Mouse (Mus musculus): ENCODE measurements around the gene Cux2. TPM values are rescaled to one million over a fixed set of nuclear protein-coding genes. Genes with fewer than 3 reads are reported as not detected.

The Cux2 gene
- polyA plus RNA-seq, 1 experiment from 2014 or later = 2.7 TPM

- Histone ChIP-seq H3K4me2 (no peak overlapping the region), H3K4me1 (no peaks in the 10 kb centered on the region), H3K36me3 (peaks cover 7% of the 10 kb centered on the region; the same call in 1 of the 2 replicates), H3K9ac (no peak overlapping the region), H3K9me3 (replicated peaks) (no peaks in the 10 kb centered on the region), H3K27ac (no peak overlapping the region), H3K27me3 (replicated peaks) (peaks cover 10% of the 10 kb centered on the region; the same call in 1 of the 2 replicates), H3K4me3 (no peak overlapping the region)
- WGBS (ENCODE audit: insufficient replicate concordance) = 78% methylated on average over 12 of the region's 12 CpGs
- no peak for ATAC-seq
These were observed 173.0 kb downstream of the Cux2 start for GRCm38 (mm10) chr5:121876901-121877300.

DNA sequence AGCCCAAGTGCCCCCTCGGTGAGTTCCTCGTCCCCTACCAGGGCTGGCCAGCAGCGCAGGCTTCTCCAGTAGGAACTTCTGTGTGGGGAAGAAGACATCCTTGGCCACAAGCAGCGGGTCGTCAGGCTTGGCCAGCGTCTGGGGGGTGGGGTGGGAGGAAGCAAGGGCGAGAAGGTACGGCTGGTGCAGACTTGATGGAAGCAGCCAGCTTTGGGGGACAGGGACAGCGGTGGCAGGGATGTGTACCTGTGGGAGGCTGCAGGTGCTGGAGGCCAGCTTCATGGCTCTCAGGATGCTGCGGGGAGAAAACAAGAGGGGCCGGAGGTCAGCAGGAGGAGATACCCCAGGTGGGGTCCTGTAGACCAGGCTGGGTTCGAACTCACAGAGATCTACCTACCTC is 174.9 kb downstream of the Cux2 start:
- 70% methylated on average over 12 of the region's 12 CpGs for WGBS (ENCODE audit: insufficient replicate concordance)
- Histone ChIP-seq H3K36me3 (peaks cover 7% of the 10 kb centered on the region; the same call in 1 of the 2 replicates), H3K4me3 (no peak overlapping the region), H3K4me1 (no peaks in the 10 kb centered on the region), H3K27ac (no peak overlapping the region), H3K27me3 (replicated peaks) (peaks cover 10% of the 10 kb centered on the region; the same call in 1 of the 2 replicates), H3K4me2 (no peak overlapping the region), H3K9ac (no peak overlapping the region), H3K9me3 (replicated peaks) (no peaks in the 10 kb centered on the region)
- no peak for ATAC-seq

DNA sequence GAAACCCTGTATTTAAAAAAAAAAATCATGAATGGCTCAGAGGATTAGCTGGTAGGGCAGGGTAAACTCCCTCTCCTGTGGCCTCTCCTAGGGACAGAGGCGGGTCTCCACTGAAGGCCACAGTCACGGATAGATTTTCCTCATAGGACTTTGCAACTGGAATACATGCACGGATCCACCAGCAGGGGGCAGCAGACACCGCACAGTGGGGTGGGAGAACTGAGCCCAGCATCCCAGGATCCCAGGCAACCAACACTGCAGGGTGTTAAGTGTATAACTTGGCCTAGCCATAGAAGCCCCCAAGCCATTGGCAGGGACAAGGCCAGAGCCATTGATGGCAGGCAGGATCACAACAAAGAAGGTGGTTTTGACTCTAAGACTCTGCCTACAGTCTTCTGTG is 177.7 kb downstream of the Cux2 start:
- no peak overlapping the region for H3K9ac ChIP-seq
- H3K4me2 ChIP-seq = no peak overlapping the region
- no peaks in the 10 kb centered on the region for H3K9me3 ChIP-seq (replicated peaks)
- ATAC-seq = no peak
- no peaks in the 10 kb centered on the region for H3K4me1 ChIP-seq
- peaks cover 10% of the 10 kb centered on the region; the same call in 1 of the 2 replicates for H3K27me3 ChIP-seq (replicated peaks)
- H3K36me3 ChIP-seq = peaks cover 11% of the 10 kb centered on the region; the same call in 1 of the 2 replicates
- no peak overlapping the region for H3K27ac ChIP-seq
- no peak overlapping the region for H3K4me3 ChIP-seq
- WGBS (ENCODE audit: insufficient replicate concordance) = 17% methylated on average over 4 of the region's 4 CpGs

- Histone ChIP-seq H3K27ac (no peak overlapping the region), H3K9ac (no peak overlapping the region), H3K4me2 (no peak overlapping the region), H3K9me3 (replicated peaks) (no peaks in the 10 kb centered on the region), H3K27me3 (replicated peaks) (peaks cover 10% of the 10 kb centered on the region), H3K4me3 (no peak overlapping the region), H3K36me3 (peaks cover 8% of the 10 kb centered on the region; the same call in 1 of the 2 replicates), H3K4me1 (no peaks in the 10 kb centered on the region)
- no peak for ATAC-seq
- WGBS (ENCODE audit: insufficient replicate concordance) = 79% methylated on average over 13 of the region's 13 CpGs
These were observed 178.3 kb downstream of the Cux2 start for GRCm38 (mm10) chr5:121871515-121872030.

DNA sequence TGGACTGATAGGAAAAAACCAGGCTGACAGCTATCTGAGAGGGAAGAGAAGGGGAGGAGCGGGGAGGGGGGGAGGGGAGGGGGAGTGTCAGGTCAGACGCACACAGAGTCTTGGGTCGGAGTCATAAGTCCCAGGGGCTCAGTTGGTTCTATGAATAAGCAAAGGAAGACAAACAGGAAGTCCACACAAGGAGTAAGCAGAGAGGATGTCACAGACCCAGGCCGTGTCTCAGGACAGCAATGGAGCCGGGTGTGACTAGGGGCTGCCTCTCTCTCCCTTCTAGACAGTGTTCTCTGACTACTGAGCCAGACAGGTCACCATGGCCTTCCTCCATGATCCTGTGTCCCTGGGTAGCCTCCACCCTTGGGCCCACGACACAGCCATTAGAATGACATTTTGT is 179.1 kb downstream of the Cux2 start:
- no peak for ATAC-seq
- Histone ChIP-seq H3K27ac (no peak overlapping the region), H3K4me3 (no peak overlapping the region), H3K27me3 (replicated peaks) (peaks cover 10% of the 10 kb centered on the region), H3K4me2 (no peak overlapping the region), H3K9ac (no peak overlapping the region), H3K9me3 (replicated peaks) (no peaks in the 10 kb centered on the region), H3K4me1 (no peaks in the 10 kb centered on the region), H3K36me3 (0 out of 2 replicates have a peak, but pooled peaks cover 4% of the 10 kb centered on the region)
- 30% methylated on average over 6 of the region's 6 CpGs for WGBS (ENCODE audit: insufficient replicate concordance)

GRCm38 (mm10) chr5:121867963-121868362 is 181.9 kb downstream of the Cux2 start:
- Histone ChIP-seq H3K4me2 (no peak overlapping the region), H3K4me1 (peaks cover 4% of the 10 kb centered on the region; the same call in 1 of the 2 replicates), H3K36me3 (0 out of 2 replicates have a peak, but pooled peaks cover 4% of the 10 kb centered on the region), H3K27ac (no peak overlapping the region), H3K27me3 (replicated peaks) (no peaks in the 10 kb centered on the region; the same call in none of the 2 replicates), H3K9ac (no peak overlapping the region), H3K9me3 (replicated peaks) (no peaks in the 10 kb centered on the region), H3K4me3 (no peak overlapping the region)
- 56% methylated on average over 5 of the region's 5 CpGs for WGBS (ENCODE audit: insufficient replicate concordance)
- ATAC-seq = no peak

GRCm38 (mm10) chr5:121864330-121864729 is 185.6 kb downstream of the Cux2 start:
- WGBS (ENCODE audit: insufficient replicate concordance) = 18% methylated on average over 8 of the region's 11 CpGs
- ATAC-seq = no peak
- 0 out of 2 replicates have a peak, but pooled peaks cover 3% of the 10 kb centered on the region for H3K9me3 ChIP-seq (replicated peaks)
- H3K9ac ChIP-seq = no peak overlapping the region
- no peak overlapping the region for H3K27ac ChIP-seq
- no peaks in the 10 kb centered on the region; the same call in none of the 2 replicates for H3K27me3 ChIP-seq (replicated peaks)
- H3K4me1 ChIP-seq = peaks cover 4% of the 10 kb centered on the region; the same call in 1 of the 2 replicates
- peak overlapping the region; percentile 44 for H3K4me2 ChIP-seq
- peaks cover 14% of the 10 kb centered on the region; the same call in 1 of the 2 replicates for H3K36me3 ChIP-seq
- H3K4me3 ChIP-seq = no peak overlapping the region

DNA sequence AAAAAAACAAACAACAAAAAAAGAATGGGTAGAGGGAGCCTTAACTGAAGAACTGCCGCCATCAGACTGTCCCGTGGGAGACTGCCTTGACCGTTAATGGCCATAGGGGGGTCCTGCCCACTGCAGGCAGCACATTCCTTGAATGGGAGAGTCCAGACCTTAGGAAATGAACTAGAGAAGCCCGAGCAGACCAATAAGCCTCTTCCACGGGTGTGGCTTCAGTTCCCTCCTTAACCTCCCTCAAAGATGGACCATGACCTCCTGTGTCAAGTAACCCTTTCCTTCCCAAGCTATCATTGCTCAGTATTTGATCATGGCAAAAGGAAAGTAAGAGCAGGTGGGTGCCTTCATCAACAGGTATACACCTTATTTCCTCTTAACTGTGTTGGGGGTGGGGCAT is 187.9 kb downstream of the Cux2 start:
- Histone ChIP-seq H3K9me3 (replicated peaks) (0 out of 2 replicates have a peak, but pooled peaks cover 3% of the 10 kb centered on the region), H3K4me3 (no peak overlapping the region), H3K9ac (no peak overlapping the region), H3K36me3 (peaks cover 12% of the 10 kb centered on the region; the same call in 1 of the 2 replicates), H3K4me2 (no peak overlapping the region), H3K4me1 (peaks cover 4% of the 10 kb centered on the region; the same call in 1 of the 2 replicates), H3K27ac (no peak overlapping the region), H3K27me3 (replicated peaks) (no peaks in the 10 kb centered on the region; the same call in none of the 2 replicates)
- 50% methylated on average over 5 of the region's 5 CpGs for WGBS (ENCODE audit: insufficient replicate concordance)
- no peak for ATAC-seq

- Histone ChIP-seq H3K4me1 (peaks cover 3% of the 10 kb centered on the region; the same call in 1 of the 2 replicates), H3K27me3 (replicated peaks) (no peaks in the 10 kb centered on the region; the same call in 1 of the 2 replicates), H3K9ac (no peak overlapping the region), H3K36me3 (peaks cover 18% of the 10 kb centered on the region), H3K4me2 (no peak overlapping the region), H3K4me3 (no peak overlapping the region), H3K9me3 (replicated peaks) (0 out of 2 replicates have a peak, but pooled peaks cover 3% of the 10 kb centered on the region), H3K27ac (no peak overlapping the region)
- ATAC-seq = no peak
- 71% methylated on average over 12 of the region's 12 CpGs for WGBS (ENCODE audit: insufficient replicate concordance)
These were observed 191.5 kb downstream of the Cux2 start for GRCm38 (mm10) chr5:121858427-121858826.

GRCm38 (mm10) chr5:121856740-121857139 is 193.2 kb downstream of the Cux2 start:
- Histone ChIP-seq H3K27ac (no peak overlapping the region), H3K9me3 (replicated peaks) (0 out of 2 replicates have a peak, but pooled peaks cover 3% of the 10 kb centered on the region), H3K36me3 (peaks cover 35% of the 10 kb centered on the region), H3K4me2 (no peak overlapping the region), H3K4me1 (peaks cover 3% of the 10 kb centered on the region; the same call in 1 of the 2 replicates), H3K9ac (no peak overlapping the region), H3K4me3 (no peak overlapping the region), H3K27me3 (replicated peaks) (no peaks in the 10 kb centered on the region)
- 69% methylated on average over 11 of the region's 11 CpGs for WGBS (ENCODE audit: insufficient replicate concordance)
- ATAC-seq = no peak

DNA sequence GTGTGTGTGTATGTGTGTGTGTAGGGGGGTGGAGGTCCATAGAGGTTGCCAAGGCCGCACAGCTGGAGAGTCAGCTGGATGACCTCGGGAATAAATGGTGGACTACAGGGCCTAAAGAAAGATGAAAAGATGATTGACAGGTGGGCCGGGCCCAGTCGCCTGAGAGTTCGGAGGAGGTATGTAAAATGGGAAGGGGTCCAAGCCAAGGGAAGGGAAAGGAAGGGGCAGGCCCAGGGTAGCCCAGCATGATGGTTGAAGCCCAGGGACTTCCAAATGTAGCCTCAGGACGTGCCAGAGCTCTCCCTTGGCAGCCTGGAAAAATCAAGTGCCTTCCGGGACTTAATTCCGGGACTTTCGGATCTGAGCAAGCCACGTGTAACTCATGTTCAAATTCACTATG is 195.1 kb downstream of the Cux2 start:
- H3K9me3 ChIP-seq (replicated peaks) = no peaks in the 10 kb centered on the region
- WGBS (ENCODE audit: insufficient replicate concordance) = 81% methylated on average over 10 of the region's 10 CpGs
- no peak overlapping the region for H3K4me3 ChIP-seq
- no peak overlapping the region for H3K4me2 ChIP-seq
- peaks cover 15% of the 10 kb centered on the region for H3K4me1 ChIP-seq
- no peaks in the 10 kb centered on the region for H3K27me3 ChIP-seq (replicated peaks)
- no peak for ATAC-seq
- peaks cover 25% of the 10 kb centered on the region for H3K36me3 ChIP-seq
- H3K27ac ChIP-seq = no peak overlapping the region
- no peak overlapping the region for H3K9ac ChIP-seq

GRCm38 (mm10) chr5:121853368-121854051 is 196.4 kb downstream of the Cux2 start:
- Histone ChIP-seq H3K4me1 (peaks cover 22% of the 10 kb centered on the region), H3K4me2 (no peak overlapping the region), H3K27ac (peak overlapping the region; percentile 27; the same call in 1 of the 2 replicates), H3K9me3 (replicated peaks) (no peaks in the 10 kb centered on the region), H3K9ac (no peak overlapping the region), H3K27me3 (replicated peaks) (no peaks in the 10 kb centered on the region), H3K36me3 (peaks cover 25% of the 10 kb centered on the region), H3K4me3 (no peak overlapping the region)
- ATAC-seq = peak; percentile 43
- 78% methylated on average over 9 of the region's 9 CpGs for WGBS (ENCODE audit: insufficient replicate concordance)
